Mouse (Mus musculus) stomach, postnatal 0 days (tissue): ENCODE measurements around the gene Car9.

ENCODE experiments used
- CTCF ChIP-seq: IDR thresholded peaks from 2 replicates; pipeline ENCODE4 v1.5.1; 2016; ENCODE audit warnings: antibody characterized with exemption, low read depth, mild to moderate bottlenecking, moderate library complexity
- EP300 ChIP-seq: optimal IDR thresholded peaks from 2 replicates; pipeline ENCODE3; 2016; ENCODE audit warnings: antibody characterized with exemption

DNA sequence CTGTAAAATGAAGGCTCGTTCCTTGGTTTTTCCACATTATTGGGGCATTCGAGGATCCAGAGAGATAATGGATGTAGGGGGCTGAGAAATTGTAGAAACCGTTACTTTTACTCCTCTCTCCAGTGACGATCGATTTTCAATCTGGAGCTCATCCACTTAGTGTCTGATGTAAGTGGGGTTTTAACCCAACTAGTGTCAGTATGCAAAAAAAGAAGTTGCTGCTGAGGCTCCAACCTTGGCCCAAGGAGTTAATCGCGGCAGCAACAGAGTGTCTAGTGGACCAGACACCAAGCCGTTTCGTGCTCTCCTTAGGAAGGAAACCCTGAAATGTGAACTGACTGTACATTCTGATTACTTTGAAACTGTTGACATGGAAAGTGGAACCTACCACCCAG, 12.9 kb upstream of the Car9 start:
- no peak for TF ChIP-seq CTCF
- TF ChIP-seq EP300: no peak
